Mouse (Mus musculus) intestine, embryonic 15.5 days (tissue): ENCODE results near the gene Daam1. TPM values are rescaled to one million over a fixed set of nuclear protein-coding genes. Genes with fewer than 3 reads are reported as not detected.

Experiments used
- ATAC-seq: fragments of 200-750 bp; cut with Nextera tagmentation; 2 replicates; pipeline ENCODE4 v1.8.0; 2017; ENCODE audit warnings: moderate TSS enrichment, moderate library complexity
- H3K27ac ChIP-seq: fragments of 300-500 bp; sonication (generic); 2 replicates; pipeline ENCODE4 v1.5.1; 2015; ENCODE audit warnings: mild to moderate bottlenecking, inconsistent platforms
- H3K27me3 ChIP-seq: fragments of 300-500 bp; sonication (generic); replicated peaks from 2 replicates; pipeline ENCODE4 v1.6.1; 2015; ENCODE audit warnings: inconsistent platforms
- H3K36me3 ChIP-seq: fragments of 300-500 bp; sonication (generic); 2 replicates; pipeline ENCODE4 v1.6.1; 2015; ENCODE audit warnings: inconsistent platforms
- H3K4me1 ChIP-seq: fragments of 300-500 bp; sonication (generic); replicated peaks from 2 replicates; pipeline ENCODE4 v1.6.1; 2015; ENCODE audit warnings: inconsistent platforms
- H3K4me2 ChIP-seq: fragments of 300-500 bp; sonication (generic); replicated peaks from 2 replicates; pipeline ENCODE4 v1.6.1; 2015; ENCODE audit warnings: mild to moderate bottlenecking, inconsistent platforms
- H3K4me3 ChIP-seq: fragments of 300-500 bp; sonication (generic); replicated peaks from 2 replicates; pipeline ENCODE4 v1.5.1; 2015; ENCODE audit warnings: inconsistent platforms
- H3K9ac ChIP-seq: fragments of 300-500 bp; sonication (generic); 2 replicates; pipeline ENCODE4 v1.6.1; 2015; ENCODE audit warnings: inconsistent platforms
- H3K9me3 ChIP-seq: fragments of 300-500 bp; sonication (generic); 2 replicates; pipeline ENCODE4 v1.6.1; 2016; ENCODE audit warnings: inconsistent platforms
- WGBS: fragments of 180-500 bp; shearing (Covaris S2); methylation state at CpG from one replicate; pipeline ENCODE4 v1.1.7; 2015; 5-methylcytosine and 5-hydroxymethylcytosine counted together
- polyA plus RNA-seq: library from polyadenylated mRNA; unstranded; fragments of >200 nt; fragmentation: Nextera tagmentation; extraction: Ambion mirVana; gene quantifications from 2 replicates; pipeline ENCODE4 v1.2.1, GENCODE M21; 2015

The Daam1 gene
- polyA plus RNA-seq, 1 experiment from 2014 or later: 9.1 TPM

DNA sequence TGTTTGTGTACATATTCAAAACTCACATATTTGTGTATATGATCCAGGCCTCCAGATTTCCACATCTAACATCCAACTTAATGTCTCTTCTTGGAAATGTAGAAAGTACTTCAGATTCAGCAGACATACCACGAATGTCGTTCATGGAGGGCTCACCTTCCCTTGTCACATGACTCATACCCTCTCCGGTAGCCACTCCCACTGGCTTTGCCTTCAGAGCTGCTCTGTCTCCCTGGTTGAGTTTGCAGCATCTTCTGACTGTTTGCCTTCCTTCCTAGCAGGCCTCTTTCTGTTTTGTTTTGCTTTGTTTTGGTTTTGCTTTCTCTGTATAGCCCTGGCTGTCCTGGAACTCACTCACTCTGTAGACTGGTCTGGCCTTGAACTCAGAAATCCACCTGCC is 176.8 kb downstream of the Daam1 start:
- H3K36me3 ChIP-seq: no peaks in the 10 kb centered on the region
- no peaks in the 10 kb centered on the region for H3K9me3 ChIP-seq
- no peaks in the 10 kb centered on the region for H3K4me1 ChIP-seq
- H3K27ac ChIP-seq: no peak overlapping the region
- H3K4me3 ChIP-seq: no peak overlapping the region
- no peak for ATAC-seq
- WGBS: 84% methylated on average over 3 of the region's 3 CpGs
- H3K4me2 ChIP-seq: no peak overlapping the region
- H3K27me3 ChIP-seq: no peaks in the 10 kb centered on the region
- H3K9ac ChIP-seq: no peak overlapping the region

DNA sequence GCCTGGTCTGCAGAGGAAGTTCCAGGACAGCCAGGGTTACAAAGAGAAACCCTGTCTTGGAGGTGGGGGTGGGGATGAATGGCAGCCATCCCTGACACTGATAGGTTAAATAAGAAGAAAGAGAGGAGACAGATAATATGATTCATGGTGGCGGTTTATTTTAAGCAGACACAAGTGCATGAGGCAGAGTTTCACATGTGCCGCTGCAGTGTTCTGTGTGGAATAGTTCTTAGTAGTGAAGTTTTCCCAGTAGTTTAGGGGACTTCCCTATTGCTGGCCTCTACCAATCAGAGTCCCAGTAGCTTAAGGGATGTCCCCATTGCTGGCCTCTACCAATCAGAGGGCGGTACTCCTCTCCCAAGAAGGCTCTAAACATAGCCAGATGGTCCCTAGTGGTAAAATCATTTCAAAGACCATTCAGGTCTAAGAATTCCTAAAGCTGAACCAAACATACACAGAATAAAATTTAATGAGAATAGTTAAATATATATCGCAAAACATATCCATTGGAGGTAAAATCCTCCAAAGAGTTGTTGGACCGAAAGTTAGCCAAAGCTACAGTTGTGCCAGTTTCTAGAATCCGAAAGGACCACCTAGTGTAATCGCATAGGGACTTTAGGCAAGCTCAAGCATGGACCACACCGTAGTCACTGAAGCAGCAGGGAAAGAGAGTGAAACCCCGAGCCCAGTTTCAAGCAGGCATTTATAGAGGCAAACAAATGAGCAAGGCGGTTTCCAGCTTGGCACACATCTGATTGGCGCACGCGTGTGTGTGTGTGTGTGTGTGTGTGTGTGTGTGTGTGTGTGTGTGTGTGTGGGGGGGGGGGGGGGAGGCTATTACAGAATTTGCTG is 178.4 kb downstream of the Daam1 start:
- H3K4me2 ChIP-seq: no peak overlapping the region
- 91% methylated on average over 13 of the region's 13 CpGs for WGBS
- no peak for ATAC-seq

DNA sequence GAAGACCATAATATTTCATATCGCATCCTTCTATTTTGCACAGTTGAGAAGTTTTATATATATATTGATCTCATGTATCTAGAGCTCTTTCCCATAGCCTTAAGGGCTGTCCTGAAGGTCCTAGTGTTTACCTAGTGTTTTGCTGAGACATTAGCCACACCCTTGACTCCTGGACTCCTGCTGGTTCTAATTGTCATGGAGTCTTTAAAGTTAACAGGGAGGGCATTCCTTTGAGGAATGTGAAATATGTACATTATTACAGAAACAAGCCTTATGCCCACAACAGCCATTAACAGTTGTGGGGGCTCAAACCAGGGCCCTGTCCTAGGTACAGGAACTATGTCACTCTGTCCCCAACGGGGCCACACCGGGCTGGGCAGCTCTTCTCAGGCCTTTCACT is 180.5 kb downstream of the Daam1 start:
- Histone ChIP-seq H3K27ac (no peak overlapping the region), H3K9ac (no peak overlapping the region), H3K9me3 (no peaks in the 10 kb centered on the region), H3K27me3 (no peaks in the 10 kb centered on the region), H3K4me2 (no peak overlapping the region), H3K4me1 (no peaks in the 10 kb centered on the region), H3K4me3 (no peak overlapping the region), H3K36me3 (no peaks in the 10 kb centered on the region)
- no peak for ATAC-seq
- WGBS: 95% methylated on average over 3 of the region's 3 CpGs

More for the DNA sequence above, 178.4 kb downstream of the Daam1 start:
- H3K9me3 ChIP-seq: no peaks in the 10 kb centered on the region
- H3K27ac ChIP-seq: no peak overlapping the region
- H3K4me3 ChIP-seq: no peak overlapping the region
- H3K9ac ChIP-seq: no peak overlapping the region
- no peaks in the 10 kb centered on the region for H3K4me1 ChIP-seq
- no peaks in the 10 kb centered on the region for H3K27me3 ChIP-seq
- no peaks in the 10 kb centered on the region for H3K36me3 ChIP-seq

DNA sequence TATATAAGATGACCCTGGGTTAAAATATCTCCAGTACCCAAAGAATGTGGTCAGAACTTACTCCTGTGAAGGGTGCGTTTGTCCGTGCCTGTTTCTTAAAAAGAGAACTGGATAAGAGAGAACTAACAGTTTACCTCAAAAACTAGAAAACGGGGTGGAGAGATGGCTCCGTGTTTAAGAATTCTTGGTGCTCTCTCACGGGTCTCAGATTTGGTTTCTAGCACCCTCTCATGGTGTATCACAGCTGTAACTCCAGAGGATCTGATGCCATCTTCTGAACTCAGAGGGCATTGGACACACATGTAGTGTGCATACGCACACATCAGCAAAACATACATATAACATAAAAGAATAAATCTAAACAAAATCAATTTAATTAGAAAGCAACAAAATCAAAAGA is 181.2 kb downstream of the Daam1 start:
- no peaks in the 10 kb centered on the region for H3K4me1 ChIP-seq
- H3K9ac ChIP-seq: no peak overlapping the region
- H3K4me3 ChIP-seq: no peak overlapping the region
- WGBS: 90% methylated on average over 6 of the region's 6 CpGs
- no peaks in the 10 kb centered on the region for H3K36me3 ChIP-seq
- no peaks in the 10 kb centered on the region for H3K27me3 ChIP-seq
- no peak overlapping the region for H3K4me2 ChIP-seq
- ATAC-seq: no peak
- no peak overlapping the region for H3K27ac ChIP-seq
- H3K9me3 ChIP-seq: no peaks in the 10 kb centered on the region

DNA sequence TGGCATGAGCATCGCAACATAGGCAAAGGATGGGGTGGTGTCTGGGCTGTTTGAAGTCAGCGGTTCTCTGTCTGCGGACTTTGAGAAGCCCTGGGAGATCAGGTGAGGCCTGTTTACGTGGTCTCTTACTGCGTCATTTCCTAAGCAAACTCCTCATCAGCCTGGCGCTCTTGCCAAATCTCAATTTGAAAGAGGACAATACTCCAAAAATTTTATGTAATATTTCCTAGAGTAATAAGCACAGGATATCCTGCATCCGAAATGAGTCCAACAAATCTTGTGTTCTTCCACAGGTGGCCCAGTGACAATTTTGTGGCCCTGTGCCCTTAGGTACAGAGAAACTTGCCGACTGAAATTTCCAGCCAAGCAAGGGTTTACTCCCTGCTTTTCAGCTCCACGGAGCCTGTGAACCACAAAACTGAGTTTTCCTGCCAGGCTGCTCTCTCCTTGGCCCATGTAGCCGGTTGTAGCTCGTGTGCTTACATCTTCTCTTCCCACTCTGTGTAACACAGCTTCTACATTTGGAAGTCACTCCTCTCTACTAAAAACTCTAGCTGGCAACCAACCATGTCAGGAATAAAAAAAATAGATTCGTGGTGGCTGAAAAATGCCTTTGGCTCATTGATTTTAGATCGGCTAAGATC is 183.0 kb downstream of the Daam1 start:
- 79% methylated on average over 13 of the region's 13 CpGs for WGBS
- no peak overlapping the region for H3K27ac ChIP-seq

DNA sequence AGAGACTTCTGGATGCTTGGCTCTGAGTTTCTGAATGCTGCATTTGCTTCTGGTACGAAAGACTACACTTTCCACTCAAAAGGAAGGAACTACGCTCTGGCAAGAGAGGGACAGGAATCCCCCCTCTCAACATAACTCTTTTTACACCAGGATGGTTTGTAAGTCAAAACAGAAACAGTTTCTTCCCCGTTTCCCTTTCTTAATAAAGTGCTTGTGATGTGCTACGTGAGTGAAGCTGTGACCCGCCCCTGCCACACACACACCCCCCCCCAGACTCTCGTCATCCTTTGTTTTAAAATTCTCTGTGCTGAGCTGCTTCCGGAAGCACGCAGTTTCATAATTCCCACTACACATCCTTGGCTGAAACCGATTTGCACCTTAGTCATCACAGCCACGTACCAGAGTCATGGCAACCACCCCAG is 183.5 kb downstream of the Daam1 start:
- H3K27me3 ChIP-seq: no peaks in the 10 kb centered on the region
- WGBS: 52% methylated on average over 10 of the region's 10 CpGs
- H3K4me1 ChIP-seq: no peaks in the 10 kb centered on the region
- no peak overlapping the region for H3K27ac ChIP-seq
- no peaks in the 10 kb centered on the region for H3K9me3 ChIP-seq
- ATAC-seq: no peak
- 0 out of 2 replicates have a peak overlapping the region, but pooled peaks have one; percentile 26 for H3K4me2 ChIP-seq
- no peaks in the 10 kb centered on the region for H3K36me3 ChIP-seq
- no peak overlapping the region for H3K9ac ChIP-seq
- no peak overlapping the region for H3K4me3 ChIP-seq

More for the DNA sequence above, 183.0 kb downstream of the Daam1 start:
- no peaks in the 10 kb centered on the region for H3K36me3 ChIP-seq
- H3K4me2 ChIP-seq: no peak overlapping the region
- no peaks in the 10 kb centered on the region for H3K4me1 ChIP-seq
- no peak for ATAC-seq
- H3K9me3 ChIP-seq: no peaks in the 10 kb centered on the region
- no peak overlapping the region for H3K4me3 ChIP-seq
- no peak overlapping the region for H3K9ac ChIP-seq
- no peaks in the 10 kb centered on the region for H3K27me3 ChIP-seq

DNA sequence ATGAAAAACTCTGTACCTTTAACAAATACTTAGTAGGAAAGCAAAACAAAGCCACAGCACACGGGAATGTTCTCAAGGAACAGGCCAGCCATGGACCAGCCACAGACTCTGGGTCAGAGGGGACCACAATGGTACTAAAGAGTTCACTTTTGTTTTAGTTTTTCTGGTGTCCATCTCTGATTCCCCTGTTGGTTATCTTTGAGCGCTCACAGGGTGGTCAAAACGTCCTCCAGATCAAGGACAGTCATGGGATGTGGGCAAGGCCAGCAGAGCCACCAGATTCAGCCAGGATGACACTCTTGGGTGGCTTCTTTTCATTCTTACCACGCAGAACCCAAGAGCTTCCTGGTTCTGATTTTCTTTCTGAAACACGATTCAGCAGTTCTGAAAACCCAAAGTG is 184.4 kb downstream of the Daam1 start:
- no peaks in the 10 kb centered on the region for H3K9me3 ChIP-seq
- no peaks in the 10 kb centered on the region for H3K4me1 ChIP-seq
- H3K27me3 ChIP-seq: no peaks in the 10 kb centered on the region
- no peak overlapping the region for H3K4me3 ChIP-seq
- no peak for ATAC-seq
- 78% methylated on average over 5 of the region's 5 CpGs for WGBS
- H3K4me2 ChIP-seq: no peak overlapping the region
- H3K9ac ChIP-seq: no peak overlapping the region
- no peak overlapping the region for H3K27ac ChIP-seq
- H3K36me3 ChIP-seq: no peaks in the 10 kb centered on the region

DNA sequence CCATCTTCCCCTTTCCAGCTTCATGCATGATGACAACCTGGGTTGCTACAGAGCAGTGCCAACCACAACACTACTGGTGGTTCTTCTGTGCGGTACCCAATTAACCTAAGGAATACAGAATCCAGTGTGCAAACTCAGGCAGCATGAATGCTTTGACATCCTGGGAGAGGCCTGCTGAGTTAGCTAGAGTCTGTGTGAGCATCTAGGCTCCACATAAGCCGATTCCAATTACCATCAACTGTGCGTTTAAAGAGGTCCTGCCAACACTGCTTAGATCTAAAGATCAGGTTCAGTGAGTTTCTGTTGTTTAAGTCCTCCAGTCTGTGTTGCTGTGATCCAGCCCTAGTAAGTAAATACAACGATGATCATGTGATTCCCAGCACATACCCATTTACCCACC is 189.4 kb downstream of the Daam1 start:
- ATAC-seq: no peak
- Histone ChIP-seq H3K4me2 (no peak overlapping the region), H3K9me3 (no peaks in the 10 kb centered on the region), H3K4me3 (no peak overlapping the region), H3K36me3 (no peaks in the 10 kb centered on the region), H3K4me1 (no peaks in the 10 kb centered on the region), H3K9ac (no peak overlapping the region), H3K27me3 (no peaks in the 10 kb centered on the region), H3K27ac (no peak overlapping the region)
- WGBS: 90% methylated on average over 4 of the region's 4 CpGs

DNA sequence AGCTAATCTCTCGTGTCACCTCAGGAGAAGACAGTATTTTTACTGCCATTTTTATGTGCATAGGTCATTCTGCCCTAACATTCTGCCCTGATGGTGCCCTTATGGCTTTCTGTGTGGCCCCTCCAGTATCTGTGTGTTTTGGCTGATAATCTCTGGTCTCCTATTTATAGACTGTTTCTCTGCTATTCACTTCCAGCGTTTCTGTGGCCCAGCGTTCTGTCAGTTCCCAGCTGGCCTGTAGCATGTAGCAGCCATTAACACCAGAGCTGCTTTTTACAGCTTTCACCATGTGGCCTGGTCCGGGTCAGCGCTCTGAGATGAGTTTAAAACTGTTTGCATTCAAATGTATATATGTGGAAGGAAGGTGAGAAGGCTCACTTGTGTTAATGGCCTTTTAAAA is 190.7 kb downstream of the Daam1 start:
- H3K36me3 ChIP-seq: no peaks in the 10 kb centered on the region
- no peaks in the 10 kb centered on the region for H3K4me1 ChIP-seq
- H3K4me2 ChIP-seq: no peak overlapping the region
- H3K27ac ChIP-seq: no peak overlapping the region
- H3K9ac ChIP-seq: no peak overlapping the region
- H3K4me3 ChIP-seq: no peak overlapping the region
- 20% methylated on average over 5 of the region's 5 CpGs for WGBS
- no peaks in the 10 kb centered on the region for H3K27me3 ChIP-seq
- no peak for ATAC-seq
- no peaks in the 10 kb centered on the region for H3K9me3 ChIP-seq

DNA sequence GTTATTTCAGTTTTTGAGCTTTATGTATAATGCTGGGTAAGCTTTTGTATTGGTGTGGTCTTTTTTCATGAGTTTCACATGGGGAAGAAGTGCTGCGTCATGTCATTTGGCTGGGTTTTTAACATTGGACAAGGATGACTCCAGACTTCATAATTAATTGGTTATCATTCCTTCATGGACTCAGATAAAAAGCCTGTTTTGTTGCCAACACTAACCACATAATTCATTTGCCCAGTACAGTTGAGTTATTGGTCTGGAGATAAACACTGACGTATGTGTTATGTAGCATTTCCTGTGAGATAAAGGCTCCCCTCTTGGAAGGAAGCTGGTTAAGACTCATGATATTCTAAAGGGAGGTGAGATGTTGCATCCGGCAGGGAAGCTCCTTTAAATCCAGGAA is 191.9 kb downstream of the Daam1 start:
- H3K4me1 ChIP-seq: no peaks in the 10 kb centered on the region
- no peaks in the 10 kb centered on the region for H3K9me3 ChIP-seq
- 78% methylated on average over 3 of the region's 3 CpGs for WGBS
- ATAC-seq: no peak
- H3K27ac ChIP-seq: no peak overlapping the region
- no peak overlapping the region for H3K4me2 ChIP-seq
- no peak overlapping the region for H3K9ac ChIP-seq
- H3K36me3 ChIP-seq: no peaks in the 10 kb centered on the region
- no peak overlapping the region for H3K4me3 ChIP-seq
- H3K27me3 ChIP-seq: no peaks in the 10 kb centered on the region

DNA sequence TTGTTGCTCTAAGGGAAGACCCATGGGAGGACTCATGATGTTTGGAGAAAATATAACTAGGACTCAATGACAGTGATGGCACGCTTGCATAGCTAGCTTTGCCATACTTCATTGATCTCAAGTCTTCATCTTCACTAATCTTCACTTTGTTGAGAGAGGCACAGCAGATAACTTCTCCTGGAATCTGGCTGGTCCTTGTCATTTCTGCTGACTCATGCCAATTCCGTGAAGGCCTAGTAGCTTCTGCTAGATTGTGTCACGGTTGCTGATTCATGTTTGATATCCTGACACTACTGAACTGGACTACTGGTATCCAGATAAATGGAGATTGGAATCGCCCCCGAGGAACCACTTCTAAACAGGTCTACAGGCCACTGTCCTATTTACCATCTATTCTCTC is 192.7 kb downstream of the Daam1 start:
- no peak overlapping the region for H3K4me2 ChIP-seq
- H3K4me3 ChIP-seq: no peak overlapping the region
- no peaks in the 10 kb centered on the region for H3K27me3 ChIP-seq
- no peaks in the 10 kb centered on the region for H3K36me3 ChIP-seq
- H3K4me1 ChIP-seq: no peaks in the 10 kb centered on the region
- no peaks in the 10 kb centered on the region for H3K9me3 ChIP-seq
- ATAC-seq: no peak
- WGBS: 94% methylated on average over 5 of the region's 5 CpGs
- H3K9ac ChIP-seq: no peak overlapping the region
- H3K27ac ChIP-seq: no peak overlapping the region

DNA sequence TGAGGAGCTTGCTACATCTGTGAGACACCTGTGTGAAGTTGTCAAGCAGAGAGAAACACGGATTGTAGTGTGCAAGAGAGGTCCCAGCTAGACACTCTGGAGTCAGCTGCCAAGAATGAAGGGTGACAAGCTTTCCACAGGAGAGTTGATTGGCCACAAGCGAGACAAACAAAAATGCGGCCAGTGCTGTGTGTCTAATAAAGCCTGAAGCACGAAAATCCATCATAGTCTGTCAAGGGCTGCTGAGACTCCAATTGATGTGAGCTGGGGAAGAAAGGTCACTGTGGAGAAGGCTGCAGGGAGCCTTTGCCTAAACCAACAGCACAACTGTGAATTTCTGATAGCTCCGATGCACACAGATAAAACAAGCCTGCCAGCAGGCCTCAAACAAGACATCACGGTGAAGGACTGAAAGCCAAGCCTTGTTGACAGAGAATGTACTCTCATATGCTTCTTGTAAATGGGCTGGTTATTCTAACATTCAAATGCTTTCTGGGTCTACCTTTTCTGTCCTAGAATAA is 194.5 kb downstream of the Daam1 start:
- 67% methylated on average over 6 of the region's 6 CpGs for WGBS
- H3K36me3 ChIP-seq: no peaks in the 10 kb centered on the region
- H3K4me1 ChIP-seq: no peaks in the 10 kb centered on the region
- H3K27me3 ChIP-seq: no peaks in the 10 kb centered on the region
- ATAC-seq: no peak
- H3K27ac ChIP-seq: no peak overlapping the region
- H3K9ac ChIP-seq: no peak overlapping the region
- no peak overlapping the region for H3K4me2 ChIP-seq
- H3K9me3 ChIP-seq: no peaks in the 10 kb centered on the region
- H3K4me3 ChIP-seq: no peak overlapping the region

DNA sequence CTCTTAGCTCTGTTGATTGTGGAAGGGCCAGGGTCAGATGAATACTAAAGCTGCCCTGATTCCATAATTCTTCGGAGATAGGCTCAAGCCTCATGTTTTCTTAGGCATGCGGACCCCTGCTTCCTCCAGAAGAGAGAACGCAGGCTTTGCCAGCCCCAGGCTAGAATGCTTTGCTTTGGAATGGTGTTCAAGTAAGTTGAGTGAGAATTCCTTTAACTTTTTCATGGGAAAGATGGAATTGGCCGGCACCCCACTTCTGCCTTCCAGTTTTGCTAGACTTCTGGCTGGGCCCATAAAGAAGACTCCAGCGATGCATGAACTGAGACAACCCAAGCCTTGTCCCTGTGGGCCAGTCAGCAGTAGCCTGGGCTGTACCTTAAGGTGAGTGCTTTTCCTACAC is 200.3 kb downstream of the Daam1 start:
- H3K27me3 ChIP-seq: no peaks in the 10 kb centered on the region
- H3K4me3 ChIP-seq: no peak overlapping the region
- no peaks in the 10 kb centered on the region for H3K36me3 ChIP-seq
- 88% methylated on average over 5 of the region's 5 CpGs for WGBS
- no peak for ATAC-seq
- H3K9ac ChIP-seq: no peak overlapping the region
- no peaks in the 10 kb centered on the region for H3K4me1 ChIP-seq
- H3K9me3 ChIP-seq: no peaks in the 10 kb centered on the region
- no peak overlapping the region for H3K4me2 ChIP-seq
- no peak overlapping the region for H3K27ac ChIP-seq
